Mouse (Mus musculus) urinary bladder, postnatal 36 days (tissue): ENCODE results near the gene Sphk2.

Experiments used
- DNase-seq, 2 experiments: peaks; one replicate each; pipeline ENCODE4 v3.0.0; 2022; ENCODE audit warnings: low spot score in 2 of 2, mixed read lengths in 1 of 2

Gene Sphk2

DNA sequence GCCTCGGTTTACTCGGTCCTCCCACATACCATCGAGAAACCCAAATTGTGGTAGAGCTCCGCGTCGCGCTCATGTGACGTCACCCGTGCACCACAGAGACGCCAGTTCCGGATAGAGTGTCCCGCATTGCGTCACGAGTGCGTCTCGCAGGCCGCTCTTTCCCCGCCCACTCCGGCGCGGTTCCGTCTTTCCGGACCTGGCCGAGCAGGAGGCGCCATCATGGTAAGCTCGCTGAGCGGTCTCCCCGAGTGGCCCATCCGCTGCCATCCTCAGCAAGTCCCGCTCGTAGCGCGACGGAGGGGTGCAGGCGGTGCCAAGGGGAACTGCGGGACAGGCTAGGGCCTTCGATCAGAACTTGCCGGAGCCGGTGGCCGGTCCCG, at the start of gene Sphk2:
TSS of gene Sphk2 (minus strand) at position 85 of the 380 bp plus-strand sequence.
- peak; percentile 97 to 99 for DNase-seq

DNA sequence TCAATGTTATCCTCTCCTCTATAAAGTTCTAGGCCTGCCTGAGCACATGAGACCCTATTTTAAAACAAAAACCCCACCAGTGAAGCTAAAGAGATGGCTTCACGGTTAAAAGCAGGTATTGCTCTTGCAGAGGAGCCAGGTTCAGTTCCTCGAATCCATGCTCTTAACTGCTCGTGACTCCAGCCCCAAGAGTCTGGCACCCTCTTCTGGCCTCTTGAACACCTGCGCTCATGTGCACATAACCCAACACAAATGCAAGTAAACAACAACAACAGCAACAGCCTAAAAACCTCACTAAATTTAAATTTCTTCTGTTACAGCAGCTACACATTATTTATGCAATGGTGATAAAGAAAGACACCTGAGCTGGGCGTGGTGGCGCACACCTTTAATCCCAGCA, 49.7 kb upstream of the Sphk2 start:
- no peak for DNase-seq

DNA sequence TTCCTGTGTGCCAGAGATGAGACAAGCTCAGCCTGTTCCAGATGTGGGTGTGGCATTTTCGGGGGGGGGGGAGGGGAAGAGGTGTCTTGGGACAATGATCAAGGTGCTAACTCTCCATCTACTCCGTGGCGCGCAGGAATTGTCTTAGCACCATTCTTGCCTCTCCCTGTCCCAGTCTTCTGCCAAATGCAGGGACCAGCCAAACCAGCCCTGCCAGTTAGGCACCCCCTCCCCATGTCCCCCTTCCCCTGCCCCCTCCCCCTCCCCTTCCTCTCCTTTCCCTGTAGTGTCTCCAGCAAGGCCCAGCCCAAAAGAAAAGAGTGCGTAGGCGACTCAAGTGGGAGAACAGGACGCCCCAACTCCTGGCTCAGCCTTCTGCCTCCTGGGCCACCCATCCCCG, 49.0 kb upstream of the Sphk2 start:
- DNase-seq = no peak

DNA sequence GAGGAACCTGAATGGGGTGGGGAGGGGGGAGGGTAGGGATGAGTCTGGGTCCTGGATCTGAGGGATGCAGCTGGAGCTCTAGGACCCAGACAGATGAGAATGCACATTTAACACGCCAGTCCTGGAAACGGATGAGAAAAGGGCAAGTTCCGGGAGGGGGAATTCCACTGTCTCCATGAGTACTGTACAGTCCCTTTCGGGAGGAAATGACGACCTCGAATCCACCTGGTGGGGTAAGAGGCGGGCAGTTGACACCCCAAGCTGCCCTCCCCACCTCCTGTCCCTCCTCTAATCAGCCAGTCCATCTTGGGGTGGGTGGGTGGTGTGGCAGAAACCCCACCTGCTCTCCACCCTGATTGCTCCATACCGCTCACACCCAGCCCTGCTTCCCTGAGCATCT, 48.2 kb upstream of the Sphk2 start:
- no peak for DNase-seq

DNA sequence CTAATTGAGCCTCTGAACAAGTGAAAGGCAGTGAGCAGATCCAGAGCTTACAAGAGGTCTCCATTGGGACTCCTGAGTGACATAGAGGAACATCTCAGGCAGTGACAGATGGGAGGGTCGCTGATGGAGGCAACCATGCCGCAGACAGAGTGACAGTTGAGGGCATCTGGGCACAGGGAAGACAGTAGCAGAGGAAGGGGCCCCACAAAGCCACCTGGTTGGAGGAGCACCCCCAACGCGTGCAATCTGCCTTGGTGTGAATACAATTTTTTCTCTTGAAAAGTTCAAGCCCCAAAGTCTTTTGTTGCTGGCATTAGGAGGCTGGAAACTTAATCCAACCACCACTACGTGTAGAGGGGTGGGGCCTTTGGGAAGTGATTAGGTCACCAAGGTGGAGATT, 42.3 kb upstream of the Sphk2 start:
- DNase-seq = no peak

DNA sequence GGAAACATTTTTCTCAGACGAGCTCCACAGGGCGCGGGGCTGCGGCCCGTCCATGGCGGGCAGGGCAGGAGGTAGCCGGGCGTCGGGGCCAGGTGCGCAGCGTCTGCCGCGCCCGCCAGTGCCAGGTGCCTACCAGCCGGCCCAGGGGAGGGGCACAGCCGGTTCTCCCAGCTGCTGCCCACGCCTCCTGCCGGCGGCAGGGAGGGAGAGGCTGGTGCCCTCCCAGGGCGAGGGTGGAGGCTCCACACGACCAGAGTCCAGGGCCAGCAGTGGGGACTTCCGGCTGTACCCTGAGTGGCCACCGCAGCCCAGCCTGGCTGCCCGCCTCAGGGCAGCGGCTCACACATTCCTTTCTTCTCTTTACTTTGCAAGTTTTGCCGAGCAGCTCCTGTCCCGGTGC, 41.6 kb upstream of the Sphk2 start:
- peak; percentile 40 to 50 for DNase-seq

DNA sequence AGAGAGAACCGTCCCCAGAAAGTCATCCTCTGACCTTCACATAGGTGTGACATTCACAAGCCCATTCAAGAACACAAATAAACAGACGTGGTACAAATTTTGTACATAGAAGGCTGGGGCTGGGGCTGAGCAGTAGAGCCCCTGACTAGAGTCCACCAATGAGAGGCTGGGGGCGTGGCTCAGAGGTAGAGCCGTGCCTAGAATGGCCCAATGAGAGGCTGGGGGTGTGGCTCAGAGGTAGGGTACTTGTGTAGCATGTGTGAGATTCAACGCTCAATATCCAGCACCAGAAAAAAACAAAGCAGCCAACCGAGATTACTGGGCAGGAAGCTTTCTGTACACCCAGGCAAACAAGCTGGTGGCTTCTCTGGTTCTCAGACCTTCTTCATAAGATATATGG, 37.9 kb upstream of the Sphk2 start:
- no peak for DNase-seq

DNA sequence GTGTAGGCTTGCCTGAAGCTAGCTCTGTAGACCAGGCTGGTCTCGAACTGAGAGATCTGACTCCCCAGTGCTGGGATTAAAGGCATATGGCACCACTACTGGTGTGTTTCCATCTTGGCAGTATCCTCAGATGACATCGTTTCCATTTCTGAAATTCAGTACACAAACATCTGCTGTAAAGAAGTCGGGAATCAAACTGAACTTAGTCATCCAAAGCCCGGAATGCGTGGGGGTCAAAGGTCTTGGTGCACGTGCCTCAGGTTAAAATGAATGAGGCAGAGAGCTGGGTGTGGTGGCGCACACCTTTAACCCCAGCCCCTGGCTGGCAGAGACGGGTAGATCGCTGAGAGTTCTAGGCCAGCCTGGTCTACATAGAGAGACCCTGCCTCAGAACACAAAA, 32.4 kb upstream of the Sphk2 start:
- no peak for DNase-seq

DNA sequence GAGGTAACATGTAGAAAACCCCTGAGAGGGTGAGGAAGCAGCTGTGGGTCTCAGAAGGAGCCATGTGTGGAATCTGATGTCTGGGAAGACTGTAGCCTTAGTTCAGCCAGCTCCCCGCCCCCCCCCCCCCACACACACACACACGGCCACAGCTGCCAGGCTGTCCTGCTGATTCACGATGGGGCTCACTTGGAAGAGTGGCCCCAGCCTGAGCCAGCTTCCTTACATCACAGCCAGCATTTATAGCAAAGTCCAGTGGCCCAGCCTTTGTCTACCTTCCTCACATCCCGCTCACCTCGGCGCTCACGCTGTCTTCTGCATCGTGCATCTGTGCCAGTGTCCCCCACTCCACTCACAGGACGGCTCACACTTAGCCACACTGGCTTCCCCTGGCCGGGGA, 31.6 kb upstream of the Sphk2 start:
- DNase-seq = no peak

DNA sequence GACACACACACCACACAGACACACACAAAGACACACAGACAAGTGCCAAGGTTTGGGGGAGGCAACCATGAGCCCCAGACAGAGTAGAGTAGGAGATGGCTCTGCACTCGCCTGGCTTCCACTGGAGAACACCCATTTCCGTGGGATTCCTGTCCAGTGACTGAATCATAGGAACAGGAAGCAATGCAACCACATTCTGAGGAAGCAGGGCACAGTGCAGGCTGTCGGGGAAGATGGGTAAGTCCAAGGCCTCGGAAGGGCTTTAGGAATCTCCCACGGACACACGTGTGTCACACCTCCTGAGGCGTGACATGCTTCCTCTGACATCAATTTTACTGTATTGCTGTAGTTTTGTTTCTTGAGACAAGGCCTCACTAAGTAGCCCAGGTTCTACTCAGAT, 30.3 kb upstream of the Sphk2 start:
- no peak for DNase-seq

DNA sequence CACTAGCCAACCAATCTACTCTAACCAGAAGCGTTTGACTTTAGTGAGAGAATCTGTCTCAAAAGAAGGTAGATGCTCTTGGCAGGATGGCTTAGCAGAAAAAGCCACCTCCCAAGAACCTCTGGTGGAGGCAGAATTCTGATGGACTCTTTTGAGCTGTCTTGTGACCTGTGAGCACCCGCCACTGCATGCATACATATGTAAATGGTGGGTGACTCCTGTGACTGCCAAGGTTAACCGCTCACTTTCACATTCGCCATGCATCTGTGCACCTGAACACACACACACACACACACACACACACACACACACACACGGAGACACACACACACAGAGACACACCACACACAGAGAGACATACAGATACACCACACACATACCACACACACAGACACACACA, 29.6 kb upstream of the Sphk2 start:
- DNase-seq = no peak

DNA sequence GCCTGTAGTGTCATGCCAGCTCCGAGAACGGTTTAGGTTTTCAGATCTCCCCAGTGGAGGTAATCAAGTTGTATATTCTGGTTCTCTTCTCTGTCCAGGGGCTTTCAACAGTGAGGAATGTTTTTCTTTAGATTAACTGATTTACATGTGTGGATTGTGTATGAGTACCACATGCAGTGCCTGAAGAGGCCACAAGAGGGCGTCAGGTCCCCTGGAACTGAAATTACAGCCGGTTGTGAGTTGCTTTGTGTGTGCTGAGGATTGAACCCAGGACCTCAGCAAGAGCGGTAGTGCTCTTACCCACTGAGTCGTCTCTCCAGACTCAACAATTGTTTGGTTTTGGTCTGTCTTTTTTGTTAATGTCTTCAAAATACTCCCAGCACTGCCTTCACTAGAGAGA, 28.7 kb upstream of the Sphk2 start:
- no peak for DNase-seq

DNA sequence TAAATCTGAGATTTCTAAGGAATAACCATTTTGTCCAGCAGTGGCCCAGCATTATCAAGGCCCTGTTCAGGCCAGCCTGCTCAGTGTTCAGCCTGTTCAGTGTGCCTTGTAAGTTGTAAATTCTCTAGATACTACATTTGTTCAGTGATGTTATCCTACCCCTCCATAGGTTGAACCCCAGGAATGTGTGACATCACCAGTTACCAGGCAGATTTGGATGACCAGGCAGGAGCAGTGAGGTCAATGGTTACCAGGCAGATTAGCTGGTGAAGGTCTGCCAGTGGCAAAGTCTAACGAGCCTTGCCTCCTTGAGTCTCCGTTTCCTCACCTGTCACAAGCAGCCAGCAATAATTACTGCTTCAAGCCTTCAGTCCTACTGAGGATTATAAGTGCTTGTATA, 26.6 kb upstream of the Sphk2 start:
- DNase-seq = peak; percentile 70 to 71

DNA sequence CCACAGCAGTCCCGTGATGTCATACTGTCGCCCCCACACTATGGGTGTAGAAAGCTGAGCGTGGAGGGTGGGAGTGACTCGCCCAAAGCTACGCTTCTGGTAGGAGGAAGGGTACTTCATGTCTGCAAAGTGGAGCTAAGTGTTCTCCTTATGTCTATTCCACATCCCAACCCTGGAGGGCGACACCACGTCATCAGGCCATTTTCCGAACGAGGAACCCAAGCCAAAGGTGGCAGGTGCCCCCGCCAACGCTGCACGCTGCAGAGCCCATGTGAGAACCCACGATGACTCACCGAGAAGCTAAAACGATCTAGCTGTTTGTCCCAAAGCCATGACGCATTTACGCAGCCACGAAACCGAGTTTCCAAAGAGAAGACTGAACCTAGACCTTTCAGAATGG, 24.5 kb upstream of the Sphk2 start:
- no peak for DNase-seq

DNA sequence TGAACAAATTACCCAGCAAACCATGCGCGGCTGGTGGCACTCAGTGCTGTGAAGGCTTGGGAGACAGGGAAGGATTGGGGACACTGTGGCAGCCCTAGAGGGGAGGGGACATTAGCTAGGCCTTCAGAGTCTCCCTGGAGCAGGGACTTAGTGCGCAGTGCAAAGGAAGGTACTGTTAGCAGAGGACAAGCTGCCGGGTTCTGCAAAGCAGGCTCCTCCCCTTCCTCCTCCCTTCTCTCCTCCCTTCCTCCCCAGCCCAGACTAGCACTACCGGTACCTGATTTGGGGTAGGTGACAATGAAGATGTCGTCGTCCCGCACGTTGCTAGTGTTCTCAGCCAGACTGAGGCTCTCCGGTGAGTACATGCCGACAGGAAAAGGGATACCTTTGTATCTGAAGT, 24.0 kb upstream of the Sphk2 start:
- DNase-seq = no peak

DNA sequence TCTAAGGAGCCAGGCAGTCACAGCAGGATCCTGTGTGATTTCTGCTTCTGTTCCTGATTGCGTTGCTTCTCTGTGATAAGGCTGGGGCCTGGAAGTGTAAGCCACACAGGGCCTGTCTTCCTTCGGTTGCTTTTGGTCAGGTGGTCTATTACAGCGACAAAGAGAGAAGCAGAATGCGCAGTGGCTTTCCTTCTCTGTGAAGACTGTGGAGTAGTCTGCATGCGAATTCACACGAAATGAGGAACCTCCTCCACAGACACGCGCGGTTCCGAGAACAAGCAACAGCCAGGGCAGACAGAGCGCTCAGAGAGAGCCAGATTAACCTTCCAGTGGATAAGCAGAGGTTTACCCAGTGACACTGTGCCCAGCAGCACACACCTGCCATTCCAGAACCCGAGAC, 23.5 kb upstream of the Sphk2 start:
- DNase-seq = no peak

DNA sequence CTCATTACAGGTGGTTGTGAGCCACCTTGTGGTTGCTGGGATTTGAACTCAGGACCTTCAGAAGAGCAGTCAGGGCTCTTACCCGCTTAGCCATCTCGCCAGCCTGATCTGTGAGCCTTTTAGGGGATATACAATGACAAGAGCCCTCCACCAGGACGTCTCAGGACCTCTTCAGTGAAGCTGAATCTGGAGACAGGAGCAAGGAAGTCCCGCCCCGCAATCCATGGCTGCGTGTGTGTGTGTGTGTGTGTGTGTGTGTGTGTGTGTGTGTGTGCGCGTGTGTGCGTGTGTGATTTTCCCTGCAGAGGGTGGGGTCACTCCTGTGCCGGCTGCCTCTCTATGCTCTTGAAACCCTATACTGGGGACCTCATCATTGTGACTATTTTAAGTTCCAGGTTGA, 22.0 kb upstream of the Sphk2 start:
- no peak for DNase-seq

DNA sequence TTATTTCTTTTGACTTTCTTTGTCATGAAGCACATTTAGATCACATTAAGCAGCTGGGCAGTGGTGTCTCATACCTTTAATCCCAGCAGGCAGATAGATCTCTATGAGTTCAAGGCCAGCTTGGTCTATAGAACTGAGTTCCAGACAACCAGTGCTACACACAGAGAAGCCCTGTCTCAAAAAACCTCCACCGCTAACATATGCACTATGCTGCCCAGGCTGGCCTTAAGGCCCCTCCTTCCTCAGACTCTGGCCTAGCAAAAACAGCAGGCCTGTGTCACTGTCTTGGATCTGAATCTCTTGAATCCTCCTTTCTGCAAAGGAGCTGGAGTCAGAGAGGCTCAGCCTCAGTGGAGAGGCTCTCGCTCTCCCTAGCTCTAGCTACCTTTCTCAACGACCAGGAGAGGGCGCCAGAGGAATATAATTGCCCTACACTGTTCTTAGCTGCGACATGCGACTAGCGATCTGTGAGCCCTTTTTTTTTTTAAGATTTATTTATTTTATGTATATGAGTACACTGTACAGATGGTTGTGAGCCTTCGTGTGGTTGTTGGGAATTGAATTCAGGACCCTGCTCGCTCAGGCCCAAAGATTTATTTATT, 21.5 kb upstream of the Sphk2 start:
- peak; percentile 77 to 82 for DNase-seq

DNA sequence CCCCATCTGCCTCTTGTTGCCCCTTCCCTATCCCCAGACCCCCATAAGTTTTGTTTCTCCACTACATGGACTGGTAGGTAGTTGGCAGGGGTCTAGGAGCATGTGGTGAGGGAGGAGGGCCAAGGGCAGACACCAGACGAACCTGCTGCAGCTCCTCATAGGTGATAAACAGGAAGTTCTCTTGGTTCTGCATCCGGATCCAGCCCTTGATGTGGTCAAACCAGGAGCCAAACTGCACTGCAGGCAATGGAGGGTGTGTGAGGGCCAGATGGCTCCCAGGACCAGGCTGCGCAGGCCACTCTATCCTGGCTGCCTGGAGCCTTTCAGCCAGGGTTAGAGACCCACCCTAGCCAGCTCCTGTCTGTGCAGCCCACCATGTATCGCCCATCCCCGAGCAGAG, 15.7 kb upstream of the Sphk2 start:
- no peak for DNase-seq

DNA sequence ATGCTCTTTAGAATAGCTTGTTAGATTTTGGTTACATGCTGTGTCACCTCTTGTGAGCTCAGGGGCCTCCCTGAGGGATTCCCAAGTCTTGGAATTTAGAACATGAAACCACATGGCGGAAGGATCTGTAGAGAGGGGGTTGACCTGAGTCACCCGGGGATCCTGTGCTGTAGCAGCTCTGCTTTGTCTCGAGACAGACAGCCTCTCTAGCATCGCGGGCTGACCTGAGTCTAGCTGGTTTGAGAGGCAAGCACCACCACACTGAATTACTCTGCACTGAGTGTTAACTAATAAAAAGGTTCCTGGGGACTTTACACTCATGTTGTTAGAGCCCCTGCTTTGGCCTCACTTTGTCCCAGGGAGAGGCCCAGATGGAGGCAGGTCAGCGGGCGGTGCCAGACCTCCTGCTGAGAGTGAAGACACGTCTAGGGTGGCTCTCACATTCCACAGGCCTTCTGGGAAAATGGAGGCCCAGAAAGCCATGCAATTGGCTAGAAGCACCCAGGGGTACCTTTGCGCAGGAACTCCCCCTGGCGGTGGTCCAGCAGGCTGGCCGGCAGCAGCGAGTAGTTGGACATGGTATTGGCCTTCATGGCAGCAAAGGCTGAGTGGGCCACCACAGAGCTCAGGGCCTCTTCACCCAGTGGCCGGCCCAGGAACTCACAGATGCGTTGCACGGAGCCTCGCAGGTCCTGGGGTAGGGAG, 13.1 kb upstream of the Sphk2 start:
- peak in 1 of 2 experiments; percentile 34 for DNase-seq

DNA sequence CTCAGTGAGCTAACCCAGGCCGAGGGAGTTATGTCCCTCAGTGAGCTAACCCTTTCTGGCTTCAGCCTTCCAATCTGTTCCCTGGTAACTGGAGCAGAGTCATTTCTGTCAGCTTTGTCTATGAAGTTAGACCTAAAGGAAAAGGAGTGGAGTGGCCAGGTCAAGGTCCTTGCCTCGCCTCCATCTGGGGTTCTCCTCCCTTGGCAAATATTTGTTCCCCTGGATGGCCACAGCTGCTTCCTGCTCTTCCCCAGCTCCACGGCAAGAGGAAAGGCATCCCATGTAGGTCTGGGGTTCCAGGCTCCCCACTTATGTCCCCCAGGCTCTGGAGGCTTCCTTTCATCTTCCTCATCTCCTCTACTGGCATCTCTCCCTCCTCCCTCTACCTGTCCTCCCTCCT, 9.8 kb upstream of the Sphk2 start:
- no peak for DNase-seq

DNA sequence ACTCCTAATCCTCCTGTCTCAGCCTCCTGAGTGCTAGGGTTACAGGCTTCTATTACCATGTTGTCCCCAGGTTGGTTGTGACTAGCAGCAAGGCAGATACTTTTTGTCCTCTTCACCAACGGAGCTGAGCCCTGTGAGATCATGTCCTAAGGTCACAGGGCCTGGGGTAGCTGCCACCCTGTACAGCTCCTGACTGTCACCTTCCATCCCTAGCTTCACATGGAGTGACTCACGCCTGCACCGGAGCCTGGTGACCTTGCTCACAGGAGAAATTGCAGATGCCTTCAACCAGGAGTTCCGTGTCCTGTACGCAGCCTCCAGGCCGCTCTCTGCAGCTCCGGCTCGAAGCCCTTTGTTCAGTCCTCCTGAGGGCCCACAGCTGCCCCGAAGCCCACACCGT, 8.6 kb upstream of the Sphk2 start:
- no peak for DNase-seq

DNA sequence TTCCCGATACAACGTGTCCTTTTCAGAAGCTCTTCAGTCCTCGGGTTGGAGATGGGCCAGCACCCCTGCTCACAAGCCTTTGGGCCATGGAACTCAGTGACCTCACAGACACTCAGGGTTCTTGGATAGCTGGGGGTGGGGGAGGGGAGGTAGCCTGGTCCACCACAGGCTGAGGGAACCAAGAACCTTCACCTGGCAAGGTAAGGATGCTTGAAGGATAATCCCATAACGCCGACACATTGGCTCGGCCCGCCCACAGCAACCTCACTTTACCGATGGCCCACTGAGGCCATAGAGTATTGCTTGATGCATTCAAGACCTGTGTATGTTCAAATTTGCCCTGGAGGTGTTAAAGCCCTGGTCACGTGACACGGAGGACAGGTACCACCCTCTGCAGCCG, 7.9 kb upstream of the Sphk2 start, which contains the start of gene Spaca4:
TSS of gene Spaca4 (minus strand) at position 101 of the 400 bp plus-strand sequence.
- no peak for DNase-seq

DNA sequence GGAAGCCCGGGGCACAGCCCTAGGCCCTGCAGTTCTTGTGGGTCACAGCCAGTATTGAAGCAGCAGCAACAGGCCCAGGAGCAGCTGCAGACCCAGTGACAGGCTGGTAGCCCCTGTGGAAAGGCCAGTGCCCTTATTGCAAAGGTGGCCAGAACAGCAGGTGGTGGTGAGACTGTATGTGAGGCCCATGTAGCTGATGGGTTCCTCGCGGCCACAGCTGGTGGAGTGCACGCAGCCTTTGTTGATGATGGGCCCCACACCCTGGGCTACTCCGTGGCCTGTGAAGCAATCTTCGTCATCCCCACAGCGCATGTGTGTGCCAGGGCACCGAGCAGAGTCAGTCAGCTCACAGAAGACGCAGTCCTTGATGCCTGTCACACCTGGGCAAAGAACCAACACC, 7.3 kb upstream of the Sphk2 start:
- DNase-seq = no peak
